Mouse (Mus musculus) kidney, embryonic 15.5 days (tissue): Measurements from ENCODE around the gene Gmeb1. TPM values are rescaled to one million over a fixed set of nuclear protein-coding genes. Genes with fewer than 3 reads are reported as not detected.

ENCODE experiments used
- ATAC-seq: fragments of 200-750 bp; cut with Nextera tagmentation; replicated peaks from 2 replicates; pipeline ENCODE4 v1.8.0; 2017; ENCODE audit warnings: moderate TSS enrichment; ENCODE audit not compliant: low FRiP score
- H3K27ac ChIP-seq: fragments of 300-500 bp; sonication (generic); 2 replicates; pipeline ENCODE4 v1.5.1; 2015; ENCODE audit warnings: mild to moderate bottlenecking, inconsistent platforms
- H3K27me3 ChIP-seq: fragments of 300-500 bp; sonication (generic); 2 replicates; pipeline ENCODE4 v1.6.1; 2015; ENCODE audit warnings: inconsistent platforms
- H3K36me3 ChIP-seq: fragments of 300-500 bp; sonication (generic); 2 replicates; pipeline ENCODE4 v1.6.1; 2015; ENCODE audit warnings: inconsistent platforms
- H3K4me1 ChIP-seq: fragments of 300-500 bp; sonication (generic); 2 replicates; pipeline ENCODE4 v1.6.1; 2015; ENCODE audit warnings: inconsistent platforms
- H3K4me2 ChIP-seq: fragments of 300-500 bp; sonication (generic); 2 replicates; pipeline ENCODE4 v1.6.1; 2015; ENCODE audit warnings: moderate library complexity, mild to moderate bottlenecking, inconsistent platforms
- H3K4me3 ChIP-seq: fragments of 300-500 bp; sonication (generic); replicated peaks from 2 replicates; pipeline ENCODE4 v1.5.1; 2015; ENCODE audit warnings: mild to moderate bottlenecking, inconsistent platforms
- H3K9ac ChIP-seq: fragments of 300-500 bp; sonication (generic); 2 replicates; pipeline ENCODE4 v1.6.1; 2015; ENCODE audit warnings: mild to moderate bottlenecking, inconsistent platforms
- H3K9me3 ChIP-seq: fragments of 300-500 bp; sonication (generic); replicated peaks from 2 replicates; pipeline ENCODE4 v1.6.1; 2016; ENCODE audit warnings: inconsistent platforms
- WGBS: fragments of 180-500 bp; shearing (Covaris S2); methylation state at CpG from one replicate; pipeline ENCODE4 v1.1.7; 2015; ENCODE audit warnings: mixed read lengths; 5-methylcytosine and 5-hydroxymethylcytosine counted together
- polyA plus RNA-seq: library from polyadenylated mRNA; unstranded; fragments of >200 nt; fragmentation: Nextera tagmentation; extraction: Ambion mirVana; gene quantifications from 2 replicates; pipeline ENCODE4 v1.2.1, GENCODE M21; 2015

Gene Gmeb1
- polyA plus RNA-seq, 1 experiment from 2014 or later, result 40.1 TPM

GRCm38 (mm10) chr4:132268871-132269739 lies 7.7 kb upstream of the Gmeb1 start:
- H3K9ac ChIP-seq, result no peak overlapping the region
- H3K4me2 ChIP-seq, result no peak overlapping the region
- 0 out of 2 replicates have a peak overlapping the region, but pooled peaks have one; percentile 37 for H3K4me3 ChIP-seq
- WGBS, result 11% methylated on average over 6 of the region's 6 CpGs
- no peaks in the 10 kb centered on the region for H3K36me3 ChIP-seq
- H3K4me1 ChIP-seq, result peaks cover 14% of the 10 kb centered on the region
- ATAC-seq, result peak; percentile 19; the same call in 1 of the 2 replicates
- H3K9me3 ChIP-seq, result no peaks in the 10 kb centered on the region
- no peaks in the 10 kb centered on the region for H3K27me3 ChIP-seq
- H3K27ac ChIP-seq, result peak overlapping the region; percentile 98

DNA sequence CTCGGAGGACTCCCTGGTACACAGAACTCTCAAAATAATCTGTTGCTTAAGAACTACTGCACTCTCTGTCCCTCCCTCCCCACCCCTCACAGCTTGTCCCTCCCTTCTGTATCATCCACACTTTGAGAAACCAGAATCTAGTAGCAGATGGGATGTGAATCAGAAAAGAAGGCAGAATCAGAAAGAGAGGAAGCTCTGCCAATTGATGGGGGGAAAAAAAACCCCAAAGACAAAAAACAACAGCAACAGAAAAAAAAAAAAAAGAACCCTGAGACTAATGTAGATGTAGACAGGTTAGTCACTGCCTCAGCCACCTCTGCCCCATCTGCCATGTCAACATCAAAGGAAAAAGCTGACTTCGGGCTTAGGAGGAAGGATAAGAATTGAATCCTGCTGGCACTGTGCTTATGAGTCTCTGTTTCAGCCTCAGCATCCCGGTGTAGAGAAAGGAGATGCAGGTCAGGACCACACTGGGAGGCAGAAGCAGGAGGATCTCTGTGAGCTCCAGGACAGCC lies 5.5 kb upstream of the Gmeb1 start:
- WGBS, result 80% methylated on average over 3 of the region's 3 CpGs
- Histone ChIP-seq H3K27ac (no peak overlapping the region), H3K9ac (no peak overlapping the region), H3K9me3 (no peaks in the 10 kb centered on the region), H3K4me1 (peaks cover 10% of the 10 kb centered on the region), H3K4me3 (no peak overlapping the region), H3K27me3 (no peaks in the 10 kb centered on the region), H3K4me2 (no peak overlapping the region), H3K36me3 (no peaks in the 10 kb centered on the region)
- no peak for ATAC-seq

GRCm38 (mm10) chr4:132263313-132263712 lies 1.9 kb upstream of the Gmeb1 start:
- Histone ChIP-seq H3K4me1 (peaks cover 26% of the 10 kb centered on the region), H3K27me3 (no peaks in the 10 kb centered on the region), H3K4me2 (no peak overlapping the region), H3K9me3 (no peaks in the 10 kb centered on the region), H3K9ac (no peak overlapping the region), H3K4me3 (no peak overlapping the region), H3K27ac (no peak overlapping the region), H3K36me3 (no peaks in the 10 kb centered on the region)
- 90% methylated on average over 7 of the region's 7 CpGs for WGBS
- no peak for ATAC-seq

DNA sequence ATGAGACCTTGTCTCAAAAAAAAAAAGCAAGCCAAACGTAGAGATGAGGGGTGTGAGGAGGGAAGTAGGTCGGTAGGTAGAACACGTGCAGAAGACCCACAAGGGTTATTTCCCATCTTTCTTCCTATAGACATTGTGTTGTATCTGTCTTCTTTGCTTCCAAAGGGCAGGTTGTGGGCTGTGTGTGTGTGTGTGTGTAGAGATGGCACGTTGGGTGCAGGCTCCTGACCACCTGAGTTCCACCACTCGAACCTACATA lies 885 bp upstream of the Gmeb1 start:
- ATAC-seq, result no peak
- Histone ChIP-seq H3K4me2 (0 out of 2 replicates have a peak overlapping the region, but pooled peaks have one; percentile 62), H3K4me1 (peaks cover 26% of the 10 kb centered on the region), H3K4me3 (peak overlapping the region; percentile 83; the same call in 1 of the 2 replicates), H3K9me3 (no peaks in the 10 kb centered on the region), H3K36me3 (no peaks in the 10 kb centered on the region), H3K27ac (peak overlapping the region; percentile 95), H3K9ac (no peak overlapping the region; the same call in 1 of the 2 replicates), H3K27me3 (no peaks in the 10 kb centered on the region)
- 74% methylated on average over 5 of the region's 5 CpGs for WGBS

DNA sequence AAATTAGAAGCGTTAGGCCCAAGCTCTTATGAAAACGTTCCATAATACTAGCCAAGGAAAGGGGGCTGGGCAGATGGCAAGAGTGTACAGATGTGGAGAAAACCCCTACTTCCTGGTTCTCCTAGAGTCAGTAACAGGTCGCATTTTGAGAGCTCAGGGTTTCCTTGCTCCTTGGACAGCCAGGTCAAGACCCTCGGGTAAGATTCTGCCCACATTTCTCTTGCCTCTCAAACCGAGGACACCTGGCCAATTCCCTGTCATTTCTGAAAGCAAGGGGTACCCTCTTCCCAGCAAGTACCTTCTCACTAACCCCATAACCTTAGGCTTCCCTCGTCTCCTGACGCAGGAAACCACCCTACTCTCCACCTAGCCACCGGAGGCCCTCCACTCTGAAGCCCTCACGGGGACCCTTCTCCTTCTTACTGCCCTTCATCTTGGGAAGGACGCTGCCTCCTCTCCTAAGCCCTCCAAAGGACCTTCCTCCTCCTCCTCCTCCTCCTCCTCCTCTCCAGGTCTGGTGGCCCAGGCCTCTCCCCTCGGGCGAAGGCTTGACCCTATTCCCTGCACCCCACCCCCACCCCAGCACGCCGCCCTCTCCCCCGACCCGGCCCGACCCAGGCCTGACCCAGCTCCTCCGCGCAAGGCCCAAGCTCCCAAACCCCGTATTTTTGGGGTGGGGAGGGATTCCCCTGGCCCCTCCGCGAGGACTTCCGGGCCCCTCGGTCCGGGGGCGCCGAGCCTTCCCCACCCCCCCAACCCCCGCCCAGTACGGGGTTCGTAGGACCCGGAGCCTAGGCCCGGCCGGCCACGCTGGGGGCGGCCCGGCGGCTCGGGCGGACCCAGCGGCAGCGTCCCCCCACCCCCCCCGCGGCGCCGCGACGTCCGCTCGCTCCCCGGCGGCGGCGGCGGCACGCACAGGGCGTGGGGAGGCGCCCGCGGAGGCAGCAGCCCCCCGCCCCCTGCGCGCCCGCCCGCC lies 710 bp downstream of the Gmeb1 start:
- no peaks in the 10 kb centered on the region for H3K9me3 ChIP-seq
- H3K4me2 ChIP-seq, result peak overlapping the region; percentile 85
- WGBS, result 1% methylated on average over 38 of the region's 64 CpGs
- H3K9ac ChIP-seq, result peak overlapping the region; percentile 88
- H3K4me1 ChIP-seq, result peaks cover 26% of the 10 kb centered on the region
- peak overlapping the region; percentile 83 for H3K4me3 ChIP-seq
- no peaks in the 10 kb centered on the region for H3K27me3 ChIP-seq
- 0 out of 2 replicates have a peak, but pooled peaks cover 3% of the 10 kb centered on the region for H3K36me3 ChIP-seq
- peak overlapping the region; percentile 95 for H3K27ac ChIP-seq
- ATAC-seq, result peak; percentile 88

- peak overlapping the region; percentile 85 for H3K4me2 ChIP-seq
- WGBS, result 66% methylated on average over 4 of the region's 4 CpGs
- peak overlapping the region; percentile 83; the same call in 1 of the 2 replicates for H3K4me3 ChIP-seq
- H3K9me3 ChIP-seq, result no peaks in the 10 kb centered on the region
- H3K4me1 ChIP-seq, result peaks cover 26% of the 10 kb centered on the region
- H3K9ac ChIP-seq, result peak overlapping the region; percentile 88
- no peak for ATAC-seq
- H3K27ac ChIP-seq, result 0 out of 2 replicates have a peak overlapping the region, but pooled peaks have one; percentile 34
- no peaks in the 10 kb centered on the region for H3K27me3 ChIP-seq
- H3K36me3 ChIP-seq, result 0 out of 2 replicates have a peak, but pooled peaks cover 3% of the 10 kb centered on the region
Observed at GRCm38 (mm10) chr4:132259248-132259647, 2.2 kb downstream of the Gmeb1 start.

GRCm38 (mm10) chr4:132256384-132256783 lies 5.0 kb downstream of the Gmeb1 start:
- H3K9ac ChIP-seq, result no peak overlapping the region
- H3K27me3 ChIP-seq, result no peaks in the 10 kb centered on the region
- peaks cover 6% of the 10 kb centered on the region for H3K36me3 ChIP-seq
- WGBS, result 91% methylated on average over 3 of the region's 3 CpGs
- ATAC-seq, result no peak
- 0 out of 2 replicates have a peak overlapping the region, but pooled peaks have one; percentile 14 for H3K27ac ChIP-seq
- H3K9me3 ChIP-seq, result no peaks in the 10 kb centered on the region
- no peak overlapping the region for H3K4me2 ChIP-seq
- no peak overlapping the region for H3K4me3 ChIP-seq
- peaks cover 17% of the 10 kb centered on the region for H3K4me1 ChIP-seq

GRCm38 (mm10) chr4:132254986-132255385 lies 6.4 kb downstream of the Gmeb1 start:
- ATAC-seq, result no peak
- Histone ChIP-seq H3K4me2 (no peak overlapping the region), H3K4me1 (peaks cover 13% of the 10 kb centered on the region), H3K9me3 (no peaks in the 10 kb centered on the region), H3K27ac (no peak overlapping the region), H3K9ac (no peak overlapping the region), H3K4me3 (no peak overlapping the region), H3K36me3 (peaks cover 20% of the 10 kb centered on the region), H3K27me3 (no peaks in the 10 kb centered on the region)
- WGBS, result 83% methylated on average over 3 of the region's 3 CpGs

- peaks cover 32% of the 10 kb centered on the region for H3K36me3 ChIP-seq
- 75% methylated on average over 2 of the region's 2 CpGs for WGBS
- no peak overlapping the region for H3K4me2 ChIP-seq
- H3K9ac ChIP-seq, result no peak overlapping the region
- no peaks in the 10 kb centered on the region for H3K4me1 ChIP-seq
- H3K27ac ChIP-seq, result 0 out of 2 replicates have a peak overlapping the region, but pooled peaks have one; percentile 10
- no peak overlapping the region for H3K4me3 ChIP-seq
- no peaks in the 10 kb centered on the region for H3K9me3 ChIP-seq
- H3K27me3 ChIP-seq, result no peaks in the 10 kb centered on the region
- no peak for ATAC-seq
Observed at GRCm38 (mm10) chr4:132253622-132254021, 7.8 kb downstream of the Gmeb1 start.

DNA sequence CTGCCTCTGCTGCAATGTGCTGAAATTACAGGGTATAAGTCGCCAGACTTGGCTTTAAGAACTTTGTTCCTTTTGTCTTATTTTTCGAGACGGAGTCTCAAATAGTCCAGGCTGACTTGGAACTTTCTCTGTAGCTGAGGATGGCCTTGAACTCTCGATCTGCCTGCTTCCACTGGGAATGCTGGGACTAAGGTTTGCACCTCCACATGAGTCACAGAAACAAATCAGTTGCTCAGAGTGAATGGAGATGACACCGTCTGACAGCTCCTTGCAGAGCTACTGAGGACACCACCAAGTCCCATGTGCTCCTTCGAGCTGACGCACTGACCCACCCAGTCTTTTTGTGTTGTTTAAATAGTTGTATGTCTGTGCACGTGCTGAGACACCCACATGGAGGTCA lies 8.3 kb downstream of the Gmeb1 start:
- Histone ChIP-seq H3K27ac (peak overlapping the region; percentile 29; the same call in 1 of the 2 replicates), H3K36me3 (peaks cover 37% of the 10 kb centered on the region), H3K4me2 (no peak overlapping the region), H3K4me3 (no peak overlapping the region), H3K9me3 (no peaks in the 10 kb centered on the region), H3K27me3 (no peaks in the 10 kb centered on the region), H3K4me1 (no peaks in the 10 kb centered on the region), H3K9ac (no peak overlapping the region)
- no peak for ATAC-seq
- WGBS, result 89% methylated on average over 8 of the region's 8 CpGs

DNA sequence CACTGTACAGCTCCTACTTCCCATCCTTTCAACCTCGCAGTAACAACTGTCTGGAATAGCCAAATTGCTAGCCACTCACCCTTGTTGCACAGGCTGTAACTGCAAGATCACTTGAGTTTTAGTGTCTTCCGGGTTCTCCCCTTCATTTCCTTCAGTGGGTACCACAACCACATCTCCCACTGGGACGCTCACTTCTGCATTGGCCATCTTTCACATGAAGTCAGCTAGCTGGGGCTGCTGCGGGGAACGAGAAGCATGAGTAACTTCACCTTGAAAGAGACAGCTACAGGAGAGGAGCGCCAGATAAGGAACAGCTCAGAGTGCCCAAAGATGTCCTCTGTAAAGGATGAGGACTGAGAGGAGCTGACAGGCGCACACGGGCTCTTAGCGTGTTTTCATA lies 9.8 kb downstream of the Gmeb1 start:
- ATAC-seq, result no peak
- 79% methylated on average over 9 of the region's 9 CpGs for WGBS
- peaks cover 53% of the 10 kb centered on the region for H3K36me3 ChIP-seq
- H3K4me1 ChIP-seq, result no peaks in the 10 kb centered on the region
- H3K27ac ChIP-seq, result no peak overlapping the region
- no peaks in the 10 kb centered on the region for H3K9me3 ChIP-seq
- no peak overlapping the region for H3K9ac ChIP-seq
- no peak overlapping the region for H3K4me2 ChIP-seq
- no peak overlapping the region for H3K4me3 ChIP-seq
- H3K27me3 ChIP-seq, result no peaks in the 10 kb centered on the region
